Mouse (Mus musculus): ENCODE measurements around the gene G6pc3. TPM values are rescaled to one million over a fixed set of nuclear protein-coding genes. Genes with fewer than 3 reads are reported as not detected.
"Not testable (repeated sequence)": the region's sequence is repeated elsewhere in the genome, so short reads cannot be mapped to it uniquely, and the experiment has no call there.

G6pc3 gene
- 10 to 100 TPM; 37.9 to 38.1 TPM for total RNA-seq (2021)

- peak; percentile 92 to 95 for DNase-seq
- intact Hi-C loops (cut with DNase I) = no loop called here
Observed at GRCm38 (mm10) chr11:102189461-102190436, at the start of gene G6pc3. Gene G6pc3, plus strand, starts transcription at chr11:102189620.

- intact Hi-C loops (cut with DNase I) = loop anchor here (1.0 kb wide), 1 partner anchor 38 kb away; no protein-coding TSS in a partner anchor
- DNase-seq = peak; percentile 60 to 81
Observed at GRCm38 (mm10) chr11:102140508-102140907, 48.9 kb upstream of the G6pc3 start.

- no peak for DNase-seq
- intact Hi-C loops (cut with DNase I) = no loop called here
Observed at GRCm38 (mm10) chr11:102142355-102142754, 47.1 kb upstream of the G6pc3 start.

- DNase-seq = no peak
- intact Hi-C loops (cut with DNase I) = no loop called here
Observed at GRCm38 (mm10) chr11:102144957-102145470, 44.4 kb upstream of the G6pc3 start.

GRCm38 (mm10) chr11:102145471-102146001, 43.9 kb upstream of the G6pc3 start, which contains the start of gene Nags:
Gene Nags, plus strand, starts transcription at chr11:102145513.
- intact Hi-C loops (cut with DNase I) = no loop called here
- no peak for DNase-seq

- DNase-seq = no peak
- intact Hi-C loops (cut with DNase I) = no loop called here
Observed at GRCm38 (mm10) chr11:102146005-102146404, 43.4 kb upstream of the G6pc3 start.

- intact Hi-C loops (cut with DNase I) = no loop called here
- no peak for DNase-seq
Observed at GRCm38 (mm10) chr11:102146531-102146930, 42.9 kb upstream of the G6pc3 start.

GRCm38 (mm10) chr11:102147213-102147989, 42.0 kb upstream of the G6pc3 start:
- intact Hi-C loops (cut with DNase I) = no loop called here
- no peak for DNase-seq

- intact Hi-C loops (cut with DNase I) = loop anchor here (2.0 to 5.0 kb wide), 2 partner anchors 67 to 111 kb away; partner anchors contain the start of gene Asb16
- peak; percentile 94 to 97 for DNase-seq
Observed at GRCm38 (mm10) chr11:102156039-102156785, 33.2 kb upstream of the G6pc3 start, which contains the start of gene Tmem101. Gene Tmem101, minus strand, starts transcription at chr11:102156404.

- intact Hi-C loops (cut with DNase I) = loop anchor here (2.0 to 5.0 kb wide), 2 partner anchors 66 to 111 kb away; partner anchors contain the start of gene Asb16
- DNase-seq = no peak
Observed at GRCm38 (mm10) chr11:102156786-102157089, 32.7 kb upstream of the G6pc3 start.

- intact Hi-C loops (cut with DNase I) = loop anchor here (5.0 kb wide), 1 partner anchor 109 kb away; the partner anchor contains the start of gene Asb16
- not testable (repeated sequence) for DNase-seq
Observed at GRCm38 (mm10) chr11:102158024-102158423, 31.4 kb upstream of the G6pc3 start.

GRCm38 (mm10) chr11:102159781-102160180, 29.6 kb upstream of the G6pc3 start:
- no peak for DNase-seq
- intact Hi-C loops (cut with DNase I) = loop anchor here (5.0 kb wide), 1 partner anchor 108 kb away; the partner anchor contains the start of gene Asb16

- no peak for DNase-seq
- intact Hi-C loops (cut with DNase I) = no loop called here
Observed at GRCm38 (mm10) chr11:102165971-102166722, 23.3 kb upstream of the G6pc3 start.

GRCm38 (mm10) chr11:102167539-102167938, 21.9 kb upstream of the G6pc3 start:
- DNase-seq = no peak
- intact Hi-C loops (cut with DNase I) = no loop called here

GRCm38 (mm10) chr11:102168689-102169088, 20.7 kb upstream of the G6pc3 start:
- DNase-seq = no peak
- intact Hi-C loops (cut with DNase I) = no loop called here

GRCm38 (mm10) chr11:102179836-102180235, 9.6 kb upstream of the G6pc3 start:
- no peak for DNase-seq

GRCm38 (mm10) chr11:102184253-102184645, 5.2 kb upstream of the G6pc3 start:
- DNase-seq = no peak
- intact Hi-C loops (cut with DNase I) = loop anchor here (2.0 kb wide), 1 partner anchor 41 kb away; no protein-coding TSS in a partner anchor

More at GRCm38 (mm10) chr11:102179836-102180235, 9.6 kb upstream of the G6pc3 start:
- intact Hi-C loops (cut with DNase I) = no loop called here

GRCm38 (mm10) chr11:102184646-102185495, 4.5 kb upstream of the G6pc3 start, which contains the start of gene Lsm12:
Gene Lsm12, minus strand, starts transcription at chr11:102185296.
- intact Hi-C loops (cut with DNase I) = loop anchor here (2.0 kb wide), 1 partner anchor 40 kb away; no protein-coding TSS in a partner anchor

More at GRCm38 (mm10) chr11:102184646-102185495, 4.5 kb upstream of the G6pc3 start, which contains the start of gene Lsm12:
- peak; percentile 96 to 98 for DNase-seq

All from heart, postnatal 10 days (tissue).